ENCODE assay signal across 23 mouse cellular contexts in genomic region chr11:99010124-99010523, GRCm38 (mm10). TPM values are rescaled to one million over a fixed set of nuclear protein-coding genes. Genes with fewer than 3 reads are reported as not detected.
DNase-seq lines count a peak whose midpoint lies in the region; ATAC-seq and TF ChIP-seq lines count a peak whose summit lies in the region.
"Had no signal": no experiment of that assay in that cellular context is flagged by ENCODE, and none has a peak within 500 bp of the region (broad histone marks: within the 10 kb centered on the region; RNA-seq: fewer than 3 reads in every experiment).

No protein-coding gene starts in this region.

- peak; percentile 45 for DNase-seq in CD4-positive, CD25-positive, alpha-beta regulatory T cell, adult 2 months (ENCODE audit: low read depth, low spot score)
- DNase-seq in G1E (ENCODE audit: low spot score) = no peak
- peak; percentile 47 for DNase-seq in induced T-regulatory cell, adult 2 months (ENCODE audit: low read depth)
- DNase-seq in adrenal gland, adult (ENCODE audit: inconsistent age in 2 of 2, low spot score in 1 of 2) = no peak
- DNase-seq in left cerebral cortex, postnatal 36 days (ENCODE audit: low spot score in 2 of 2) = no peak
- DNase-seq in gastrocnemius, postnatal 25 days = no peak
- DNase-seq: adrenal gland, postnatal 14 days; B cell, adult 2 months; cerebellum, adult 11 months; cerebellum, adult 2 months; cerebellum, postnatal 14 days; gastrocnemius, postnatal 10 days; kidney, adult 18-20 months had no signal

- H3K9me3 ChIP-seq in G1E (replicated peaks) = no peaks in the 10 kb centered on the region
- H3K9me3 ChIP-seq: forebrain, embryonic 10.5 days; forebrain, embryonic 13.5 days; hindbrain, embryonic 12.5 days; hindbrain, embryonic 15.5 days had no signal

- intact Hi-C loops in left cerebral cortex, postnatal 36 days (cut with DNase I) = no loop called here

- no peak overlapping the region for H3K4me3 ChIP-seq in G1E (ENCODE audit: low read depth, low read length)
- H3K4me3 ChIP-seq: forebrain, embryonic 10.5 days; forebrain, embryonic 13.5 days; hindbrain, embryonic 12.5 days; hindbrain, embryonic 15.5 days had no signal

- H3K4me1 ChIP-seq in G1E (ENCODE audit: insufficient read depth, low read depth, low read length) = peaks cover 25% of the 10 kb centered on the region
- H3K4me1 ChIP-seq: forebrain, embryonic 10.5 days; forebrain, embryonic 13.5 days; hindbrain, embryonic 12.5 days; hindbrain, embryonic 15.5 days had no signal

- H3K36me3 ChIP-seq in G1E (replicated peaks) = peaks cover 98% of the 10 kb centered on the region
- H3K36me3 ChIP-seq: hindbrain, embryonic 15.5 days had no signal

- ATAC-seq in G1E (ENCODE audit: extremely low read depth, insufficient number of reproducible peaks, low FRiP score, poor library complexity, severe bottlenecking) = peak; percentile 66; the same call in 1 of the 2 replicates
- 0 out of 2 replicates have a peak, but pooled peaks have one; percentile 55 for ATAC-seq in megakaryocyte-erythroid progenitor cell, adult 5-6 weeks (replicated peaks; ENCODE audit: low FRiP score, low TSS enrichment, poor library complexity, severe bottlenecking)
- ATAC-seq: forebrain, embryonic 13.5 days; forebrain, embryonic 16.5 days; intestine, embryonic 16.5 days had no signal

- TF ChIP-seq CTCF in G1E (IDR thresholded peaks at IDR 0.05; ENCODE audit: low read depth, low read length) = no peak

- no peaks in the 10 kb centered on the region for H3K27me3 ChIP-seq in G1E (ENCODE audit: insufficient read depth, low read length)
- H3K27me3 ChIP-seq: forebrain, embryonic 13.5 days; hindbrain, embryonic 12.5 days; hindbrain, embryonic 15.5 days had no signal

RNA-seq across cellular contexts. Expression of gene Top2a, which starts 13.9 kb away (rescaled TPM):
- total RNA-seq in G1E (2014; fragmentation: Nextera tagmentation) = 426 and 497 TPM in 2 replicates
- total RNA-seq in G1E (2017) = 717 and 752 TPM in 2 replicates
- polyA plus RNA-seq in G1E (2012) = 29.0 and 89.9 TPM in 2 replicates
- total RNA-seq in megakaryocyte-erythroid progenitor cell, adult 5-6 weeks (2014; fragmentation: Nextera tagmentation) = 363 and 371 TPM in 2 replicates
- 444 and 492 TPM in 2 replicates for total RNA-seq in megakaryocyte-erythroid progenitor cell, adult 5-6 weeks (2017)
- 1 to 10 TPM in 1 of 2 experiments, under 1 TPM in 1; 0.66 to 1.8 TPM for total RNA-seq in left cerebral cortex, postnatal 36 days (2021)
- total RNA-seq in gastrocnemius, postnatal 25 days (2021) = 1 to 10 TPM; 2.3 to 3.8 TPM

RNA-seq across cellular contexts. Expression of gene Gjd3, which starts 27.3 kb away (rescaled TPM):
- total RNA-seq in G1E (2014; fragmentation: Nextera tagmentation) (not detected in 2 replicates), G1E (2017) (not detected in 2 replicates)
- polyA plus RNA-seq in G1E (2012) = not detected in 2 replicates
- not detected in 2 replicates for total RNA-seq in megakaryocyte-erythroid progenitor cell, adult 5-6 weeks (2014; fragmentation: Nextera tagmentation)
- total RNA-seq in megakaryocyte-erythroid progenitor cell, adult 5-6 weeks (2017) = not detected in 2 replicates
- 1 to 10 TPM; 2.0 TPM for total RNA-seq in left cerebral cortex, postnatal 36 days (2021)
- not detected for total RNA-seq in gastrocnemius, postnatal 25 days (2021)
- total RNA-seq: adrenal gland, adult 18-20 months; adrenal gland, postnatal 14 days; gastrocnemius, adult 18-20 months; gastrocnemius, postnatal 10 days; hematopoietic stem cell, adult 5-6 weeks had no signal
- polyA plus RNA-seq: forebrain, embryonic 13.5 days; intestine, embryonic 16.5 days had no signal

RNA-seq across cellular contexts. Expression of gene Igfbp4, which starts 30.9 kb away (rescaled TPM):
- not detected in 2 replicates for total RNA-seq in G1E (2014; fragmentation: Nextera tagmentation)
- total RNA-seq in G1E (2017) = 0.98 and 1.3 TPM in 2 replicates
- polyA plus RNA-seq in G1E (2012) = 2.2 and 3.6 TPM in 2 replicates
- 15.9 and 22.9 TPM in 2 replicates for total RNA-seq in megakaryocyte-erythroid progenitor cell, adult 5-6 weeks (2014; fragmentation: Nextera tagmentation)
- 23.5 and 68.2 TPM in 2 replicates for total RNA-seq in megakaryocyte-erythroid progenitor cell, adult 5-6 weeks (2017)
- 10 to 100 TPM; 72.0 to 90.9 TPM for total RNA-seq in left cerebral cortex, postnatal 36 days (2021)
- total RNA-seq in gastrocnemius, postnatal 25 days (2021) = 10 to 100 TPM; 38.6 to 49.1 TPM

Comparison
In these comparisons a context has a peak if more than half of its experiments do, and no peak if none do; other contexts are left out.
1. DNase-seq: peak in CD4-positive, CD25-positive, alpha-beta regulatory T cell, adult 2 months (single experiment) and induced T-regulatory cell, adult 2 months (single experiment); none in G1E (single experiment), adrenal gland, adult (0 of 2), left cerebral cortex, postnatal 36 days (0 of 2) and gastrocnemius, postnatal 25 days (single experiment).
2. RNA of gene Top2a, which starts 13.9 kb away (total RNA-seq): 426 to 752 TPM in G1E and 363 to 492 TPM in megakaryocyte-erythroid progenitor cell, adult 5-6 weeks; 2.3 to 3.8 TPM in gastrocnemius, postnatal 25 days and 0.66 to 1.8 TPM in left cerebral cortex, postnatal 36 days; every median in the first group is over 10 times any median in the second.
3. RNA of gene Igfbp4, which starts 30.9 kb away (total RNA-seq): 72.0 to 90.9 TPM in left cerebral cortex, postnatal 36 days, 38.6 to 49.1 TPM in gastrocnemius, postnatal 25 days and 15.9 to 68.2 TPM in megakaryocyte-erythroid progenitor cell, adult 5-6 weeks; 0.98 to 1.3 TPM in G1E; every median in the first group is over 4 times any median in the second.